Mouse (Mus musculus): ENCODE data around the gene Lefty2.
"Not testable (repeated sequence)": the region's sequence is repeated elsewhere in the genome, so short reads cannot be mapped to it uniquely, and the experiment has no call there.

Gene Lefty2

DNA sequence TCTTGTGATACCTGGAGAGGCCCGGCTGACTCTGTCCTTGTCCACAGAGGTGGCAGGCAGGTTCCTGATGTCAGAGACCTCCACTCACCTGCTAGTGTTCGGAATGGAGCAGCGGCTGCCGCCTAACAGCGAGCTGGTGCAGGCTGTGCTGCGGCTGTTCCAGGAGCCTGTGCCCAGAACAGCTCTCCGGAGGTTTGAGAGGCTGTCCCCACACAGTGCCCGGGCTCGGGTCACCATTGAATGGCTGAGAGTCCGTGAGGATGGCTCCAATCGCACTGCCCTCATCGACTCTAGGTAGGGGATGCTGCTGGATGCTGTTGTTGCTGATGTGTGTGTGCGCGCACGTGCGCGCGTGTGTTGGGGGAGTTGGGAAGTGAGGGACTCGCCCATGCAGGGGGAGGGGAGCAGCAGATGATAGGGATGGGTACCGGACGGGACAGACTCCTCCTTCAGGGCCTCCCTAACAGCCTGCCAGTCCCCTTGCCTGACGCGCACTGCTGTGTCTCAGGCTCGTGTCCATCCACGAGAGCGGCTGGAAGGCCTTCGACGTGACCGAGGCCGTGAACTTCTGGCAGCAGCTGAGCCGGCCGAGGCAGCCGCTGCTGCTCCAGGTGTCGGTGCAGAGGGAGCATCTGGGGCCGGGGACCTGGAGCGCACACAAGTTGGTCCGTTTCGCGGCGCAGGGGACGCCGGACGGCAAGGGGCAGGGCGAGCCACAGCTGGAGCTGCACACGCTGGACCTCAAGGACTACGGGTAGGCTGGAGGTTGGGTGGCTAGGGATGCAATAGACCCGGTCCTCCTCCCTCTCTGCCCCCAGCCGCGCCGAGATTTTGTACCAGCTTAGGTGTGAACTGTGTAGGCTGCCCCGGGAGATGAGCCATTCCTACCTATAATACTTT, 1.4 kb downstream of the Lefty2 start:
- in situ Hi-C loops (cut with MboI, MseI): not testable (repeated sequence)

DNA sequence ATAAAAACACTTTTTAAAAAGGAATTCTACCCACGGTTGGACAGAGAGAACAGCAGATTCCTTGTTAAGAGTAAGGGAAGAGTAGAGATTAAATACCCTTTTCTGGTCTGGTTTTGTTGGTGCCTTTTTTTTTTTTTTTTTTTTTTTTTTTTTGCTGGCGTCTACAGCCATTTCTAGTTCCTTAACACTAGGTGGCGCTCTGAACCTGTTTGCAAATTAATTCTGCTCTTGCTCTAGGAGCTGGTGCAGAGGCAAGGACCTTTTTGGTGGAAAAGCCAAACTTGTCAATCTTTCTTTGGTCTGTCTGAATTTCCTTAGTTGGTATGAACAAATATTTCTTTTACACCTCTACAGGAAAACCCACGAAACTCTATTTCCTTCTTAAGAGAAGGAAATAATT, 8.2 kb downstream of the Lefty2 start:
- in situ Hi-C loops (cut with MboI, MseI): loop anchor here (5.0 kb wide), 1 partner anchor 41 kb away; the partner anchor contains the start of gene Tmem63a

- in situ Hi-C loops (cut with MboI, MseI): loop anchor here (5.0 kb wide), 1 partner anchor 39 kb away; the partner anchor contains the start of gene Tmem63a
Measured at GRCm38 (mm10) chr1:180902915-180903314, 10.0 kb downstream of the Lefty2 start.

DNA sequence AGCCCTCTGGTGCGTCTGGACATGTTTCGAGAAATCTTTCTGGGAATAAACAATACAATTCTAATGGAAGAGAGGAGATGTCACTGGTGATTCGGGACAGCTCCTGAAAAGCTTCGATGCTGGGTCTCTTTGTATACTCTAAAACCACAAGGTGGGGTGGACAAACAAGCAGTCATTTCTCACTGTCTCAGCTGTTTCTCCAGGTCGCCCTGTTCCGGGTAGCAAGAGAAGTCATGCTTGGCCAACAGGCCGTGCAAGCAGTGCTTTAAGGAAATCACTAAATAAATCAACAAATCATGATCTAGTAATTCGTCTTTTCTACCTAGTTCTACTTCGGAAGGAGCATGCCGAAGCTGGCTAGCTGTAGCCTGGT, 10.7 kb downstream of the Lefty2 start:
- in situ Hi-C loops (cut with MboI, MseI): loop anchor here (5.0 kb wide), 1 partner anchor 39 kb away; the partner anchor contains the start of gene Tmem63a

DNA sequence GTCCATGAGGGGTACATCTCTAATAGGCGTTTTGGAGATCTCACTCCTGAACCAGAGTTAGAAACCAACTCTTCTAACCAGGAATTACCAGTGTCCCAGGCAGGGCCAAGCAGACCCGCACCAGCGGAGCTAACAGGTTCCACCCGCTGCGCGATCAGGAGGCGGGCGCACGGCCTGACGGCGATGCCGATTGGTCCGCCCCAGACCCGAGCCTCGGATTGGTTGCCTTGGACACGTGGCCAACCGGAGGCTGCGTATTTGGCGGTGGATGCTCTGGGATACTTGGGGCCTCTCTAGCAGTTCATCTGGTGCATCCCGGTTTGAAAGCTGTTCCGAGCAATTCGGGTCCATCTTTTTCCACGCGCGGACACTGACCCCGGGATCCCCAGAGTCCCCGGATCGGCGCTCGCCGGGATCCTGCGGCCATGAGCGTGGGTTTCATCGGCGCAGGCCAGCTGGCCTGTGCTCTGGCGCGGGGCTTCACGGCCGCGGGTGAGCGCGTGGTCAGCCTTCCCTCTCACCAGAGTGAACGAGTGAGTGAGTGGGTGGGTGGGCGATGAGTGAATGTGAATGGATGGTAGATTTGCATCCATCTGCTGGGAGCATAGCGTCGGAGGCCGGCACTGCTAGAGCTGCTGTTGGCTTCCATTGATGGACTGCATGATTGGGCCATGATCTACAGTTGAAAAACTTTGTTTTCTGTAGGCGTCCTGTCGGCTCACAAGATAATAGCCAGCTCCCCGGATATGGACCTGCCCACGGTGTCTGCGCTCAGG, 11.3 kb downstream of the Lefty2 start, which contains the start of gene Pycr2:
Gene Pycr2, plus strand, starts transcription at position 255 of the 776 bp plus-strand sequence.
- in situ Hi-C loops (cut with MboI, MseI): loop anchor here (5.0 kb wide), 1 partner anchor 38 kb away; the partner anchor contains the start of gene Tmem63a

DNA sequence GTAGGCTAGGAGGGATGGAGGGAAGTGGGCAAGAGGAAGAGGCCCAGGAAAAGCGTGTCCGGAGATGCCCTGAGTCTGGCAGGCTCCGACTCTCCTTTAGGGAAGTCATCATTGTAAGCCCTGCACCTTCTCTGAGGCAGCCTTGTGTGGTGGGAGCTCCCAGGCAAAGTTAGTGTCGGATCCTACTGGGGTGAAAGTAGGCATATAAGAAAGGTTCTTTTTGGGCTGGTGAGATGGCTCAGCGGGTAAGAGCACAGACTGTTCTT, 11.8 kb downstream of the Lefty2 start:
- in situ Hi-C loops (cut with MboI, MseI): loop anchor here (5.0 kb wide), 1 partner anchor 38 kb away; the partner anchor contains the start of gene Tmem63a

- in situ Hi-C loops (cut with MboI, MseI): no loop called here
Measured at GRCm38 (mm10) chr1:180905307-180905706, 12.4 kb downstream of the Lefty2 start.

GRCm38 (mm10) chr1:180905876-180906275, 13.0 kb downstream of the Lefty2 start:
- in situ Hi-C loops (cut with MboI, MseI): no loop called here

DNA sequence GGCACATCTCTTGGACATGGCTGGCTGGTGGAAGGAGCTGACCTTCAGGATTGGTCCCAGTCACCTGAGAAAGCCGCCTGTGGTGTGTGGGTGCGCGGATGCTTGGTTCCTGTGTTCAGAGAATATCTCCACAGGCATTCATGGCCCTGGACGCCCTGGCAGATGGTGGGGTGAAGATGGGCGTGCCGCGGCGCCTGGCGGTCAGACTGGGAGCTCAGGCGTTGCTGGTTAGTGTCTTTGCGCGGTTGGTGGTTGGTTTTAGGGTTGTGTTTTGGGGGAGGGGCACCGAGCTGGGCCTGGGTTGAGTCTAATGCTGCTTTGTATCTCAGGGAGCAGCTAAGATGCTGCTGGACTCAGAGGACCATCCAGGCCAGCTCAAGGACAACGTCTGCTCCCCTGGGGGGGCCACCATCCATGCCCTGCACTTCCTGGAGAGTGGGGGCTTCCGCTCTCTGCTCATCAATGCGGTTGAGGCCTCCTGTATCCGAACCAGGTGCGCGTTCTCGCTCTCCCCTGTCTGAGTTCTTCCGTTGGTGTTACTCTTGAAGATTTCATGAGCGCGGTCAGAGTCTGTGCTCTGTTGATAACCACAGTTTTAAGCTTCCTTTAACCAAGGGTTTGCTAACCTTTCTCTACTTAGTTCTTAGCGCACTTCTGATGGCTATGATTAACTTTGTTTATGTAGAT, 13.7 kb downstream of the Lefty2 start:
- in situ Hi-C loops (cut with MboI, MseI): no loop called here

GRCm38 (mm10) chr1:180911138-180911537, 18.2 kb downstream of the Lefty2 start:
- in situ Hi-C loops (cut with MboI, MseI): no loop called here

- in situ Hi-C loops (cut with MboI, MseI): no loop called here
Measured at GRCm38 (mm10) chr1:180911653-180912287, 18.9 kb downstream of the Lefty2 start.

GRCm38 (mm10) chr1:180912792-180913191, 19.9 kb downstream of the Lefty2 start:
- in situ Hi-C loops (cut with MboI, MseI): no loop called here

DNA sequence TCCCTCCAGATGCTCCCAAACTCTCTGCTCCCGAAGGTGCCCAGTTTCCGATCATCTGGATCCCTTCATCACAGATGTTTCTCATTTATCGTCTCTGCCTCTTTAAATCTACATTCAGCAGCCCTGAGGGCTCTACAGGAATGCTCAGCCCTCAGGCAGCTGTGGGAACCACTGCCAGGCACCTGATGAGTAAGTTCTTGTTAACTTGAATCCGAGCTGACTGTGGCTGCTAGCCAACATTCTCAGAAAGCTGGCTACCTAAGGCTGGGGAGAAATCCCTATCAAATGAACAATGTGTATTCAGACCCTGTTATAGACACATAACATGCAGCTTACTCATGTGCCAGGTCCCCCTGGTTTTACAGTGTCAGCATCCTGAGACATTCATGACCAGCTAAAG, 20.9 kb downstream of the Lefty2 start:
- in situ Hi-C loops (cut with MboI, MseI): no loop called here

GRCm38 (mm10) chr1:180916425-180916824, 23.5 kb downstream of the Lefty2 start:
- in situ Hi-C loops (cut with MboI, MseI): no loop called here

GRCm38 (mm10) chr1:180917053-180917452, 24.1 kb downstream of the Lefty2 start:
- in situ Hi-C loops (cut with MboI, MseI): no loop called here

DNA sequence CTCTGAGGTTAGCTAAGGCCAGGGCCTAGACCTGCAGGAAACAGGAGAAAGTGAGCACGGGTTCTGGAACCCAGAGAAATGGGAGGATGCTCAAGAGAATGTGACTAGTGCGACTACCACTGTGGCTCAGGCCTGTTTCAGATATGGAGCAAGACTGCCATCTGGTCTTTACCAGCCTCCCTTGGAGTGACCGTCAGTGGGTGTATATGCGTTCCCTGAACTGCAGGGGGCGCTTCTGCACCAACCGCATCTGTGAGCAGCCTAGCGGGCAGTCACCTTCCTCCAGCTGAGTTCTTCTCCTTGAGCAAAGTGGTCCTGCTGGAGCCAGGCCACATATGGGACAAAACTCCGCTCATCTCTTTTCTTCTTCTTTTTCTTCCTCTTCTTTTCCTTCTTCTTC, 26.8 kb downstream of the Lefty2 start:
- in situ Hi-C loops (cut with MboI, MseI): no loop called here

GRCm38 (mm10) chr1:180922273-180923048, 29.6 kb downstream of the Lefty2 start:
- in situ Hi-C loops (cut with MboI, MseI): no loop called here

DNA sequence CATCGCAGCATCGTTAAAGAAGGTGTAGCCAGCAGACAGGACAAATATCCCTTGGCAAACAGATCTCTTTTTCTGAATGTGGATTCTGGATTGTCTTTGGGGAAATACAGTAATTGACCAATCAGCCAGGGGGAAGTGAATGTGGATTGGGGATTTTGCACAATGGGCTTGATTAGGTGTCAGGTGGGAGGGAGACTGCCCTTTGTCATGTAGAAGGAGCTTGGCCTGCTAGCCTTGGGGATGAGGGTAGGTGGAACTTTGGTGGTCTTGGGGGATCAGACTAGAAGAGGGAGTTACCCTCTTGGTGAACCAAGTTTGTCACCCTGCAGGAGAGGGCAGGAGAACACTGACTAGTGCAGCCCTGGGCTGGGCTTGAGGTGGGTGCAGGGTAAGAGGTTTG, 31.8 kb downstream of the Lefty2 start:
- in situ Hi-C loops (cut with MboI, MseI): no loop called here

DNA sequence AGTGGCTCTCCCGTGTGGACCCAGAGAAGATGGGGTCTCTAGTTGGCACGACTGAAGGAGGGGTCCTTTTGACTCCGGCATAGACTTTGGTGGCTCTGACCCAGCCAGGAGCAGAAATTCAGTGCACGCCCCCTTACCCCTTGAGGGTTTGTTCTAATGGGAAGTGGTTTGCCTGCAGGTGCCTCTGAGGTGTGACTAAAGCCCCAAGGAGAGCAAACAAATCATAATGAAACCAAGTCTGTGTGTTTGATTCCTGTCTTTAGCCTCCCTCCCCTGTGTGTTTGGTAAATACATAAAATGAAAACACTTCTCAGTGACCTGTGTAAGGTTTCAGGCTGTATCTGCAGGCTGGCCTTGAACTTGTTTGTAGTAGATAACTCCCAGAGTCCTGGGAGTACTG, 33.4 kb downstream of the Lefty2 start:
- in situ Hi-C loops (cut with MboI, MseI): no loop called here

DNA sequence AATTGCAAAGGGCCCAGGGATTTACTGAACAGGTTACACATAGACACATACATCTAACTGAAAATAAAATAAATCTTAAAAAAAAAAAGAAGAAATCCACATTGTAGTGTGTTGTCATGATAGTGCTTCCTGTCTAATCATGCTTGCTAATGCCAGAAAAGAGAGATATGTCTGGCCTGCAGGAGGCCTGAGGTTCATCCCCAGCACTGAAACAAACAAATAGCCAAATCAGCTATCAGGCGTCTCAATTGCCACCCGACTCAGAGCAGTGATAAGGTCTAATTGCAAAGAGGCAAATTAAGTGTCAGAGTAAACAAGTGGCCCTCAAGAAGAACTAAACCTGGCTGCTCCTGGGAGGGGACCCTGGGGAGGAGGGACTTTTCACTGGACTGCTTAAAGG, 36.7 kb downstream of the Lefty2 start:
- in situ Hi-C loops (cut with MboI, MseI): no loop called here

DNA sequence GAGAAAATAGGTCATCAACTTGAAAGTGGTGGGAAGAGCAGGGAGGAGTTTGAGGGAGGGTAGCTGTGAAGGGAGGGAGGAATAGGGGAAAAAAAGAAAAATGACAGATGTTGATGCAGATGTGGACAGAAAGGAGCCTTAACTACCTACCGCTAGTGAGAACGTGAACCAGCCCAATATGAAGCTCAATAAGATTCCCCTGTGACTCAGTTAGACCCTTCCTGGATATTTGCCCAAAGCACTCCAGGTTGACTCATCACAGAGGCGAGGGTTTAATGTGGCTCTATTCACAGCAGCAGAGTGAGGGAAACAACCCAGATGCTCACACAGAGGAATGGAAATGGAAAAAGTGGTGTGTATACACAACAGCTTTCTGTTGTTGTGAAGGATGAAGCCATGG, 38.2 kb downstream of the Lefty2 start:
- in situ Hi-C loops (cut with MboI, MseI): no loop called here
